Comparison of ENCODE assay signal across 8 mouse cellular contexts in the genomic region with DNA sequence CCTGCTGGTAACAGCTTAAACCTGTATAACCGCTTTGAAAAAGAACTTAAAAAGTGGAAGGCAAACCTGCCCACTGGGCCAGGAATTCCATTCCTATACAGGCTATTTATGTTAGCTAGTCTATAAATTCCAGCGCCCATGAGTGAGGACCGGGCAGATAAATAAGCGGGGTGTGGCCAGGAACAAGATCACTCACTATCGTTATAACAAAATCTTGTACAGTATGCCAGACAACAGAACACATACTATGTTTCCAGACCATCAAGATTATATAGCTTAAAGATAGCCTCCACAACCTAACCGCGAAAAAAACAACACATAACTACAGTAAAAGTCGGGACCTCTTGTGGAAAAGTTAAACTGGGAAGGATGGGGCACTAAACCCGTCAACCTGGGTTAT. TPM values are rescaled to one million over a fixed set of nuclear protein-coding genes. Genes with fewer than 3 reads are reported as not detected.
DNase-seq lines count a peak whose midpoint lies in the region; ATAC-seq lines count a peak whose summit lies in the region.

No protein-coding gene starts in this region.

- peak overlapping the region; percentile 64 for H3K9ac ChIP-seq in lung, embryonic 15.5 days
- peak overlapping the region; percentile 68 for H3K9ac ChIP-seq in embryonic facial prominence, embryonic 11.5 days (replicated peaks; ENCODE audit: low read length)
- H3K9ac ChIP-seq in neural tube, embryonic 15.5 days (replicated peaks): peak overlapping the region; percentile 61

- no peaks in the 10 kb centered on the region for H3K27me3 ChIP-seq in lung, embryonic 15.5 days
- no peaks in the 10 kb centered on the region for H3K27me3 ChIP-seq in embryonic facial prominence, embryonic 11.5 days (ENCODE audit: control insufficient read depth, insufficient read depth, low read length)
- no peaks in the 10 kb centered on the region for H3K27me3 ChIP-seq in limb, embryonic 10.5 days (ENCODE audit: low read depth, poor library complexity, severe bottlenecking)
- no peaks in the 10 kb centered on the region for H3K27me3 ChIP-seq in neural tube, embryonic 15.5 days (replicated peaks)

- H3K36me3 ChIP-seq in lung, embryonic 15.5 days: peaks cover 13% of the 10 kb centered on the region; the same call in 1 of the 2 replicates
- H3K36me3 ChIP-seq in embryonic facial prominence, embryonic 11.5 days (replicated peaks; ENCODE audit: control insufficient read depth, insufficient read depth, low read depth, low read length): peaks cover 4% of the 10 kb centered on the region
- peaks cover 53% of the 10 kb centered on the region for H3K36me3 ChIP-seq in limb, embryonic 10.5 days
- H3K36me3 ChIP-seq in neural tube, embryonic 15.5 days: peaks cover 25% of the 10 kb centered on the region

- H3K9me3 ChIP-seq in lung, embryonic 15.5 days: no peaks in the 10 kb centered on the region
- no peaks in the 10 kb centered on the region for H3K9me3 ChIP-seq in embryonic facial prominence, embryonic 11.5 days (replicated peaks; ENCODE audit: control insufficient read depth, low read length)
- H3K9me3 ChIP-seq in limb, embryonic 10.5 days (replicated peaks): no peaks in the 10 kb centered on the region
- H3K9me3 ChIP-seq in neural tube, embryonic 15.5 days (replicated peaks): no peaks in the 10 kb centered on the region

- H3K4me3 ChIP-seq in lung, embryonic 15.5 days: peak overlapping the region; percentile 72
- H3K4me3 ChIP-seq in embryonic facial prominence, embryonic 11.5 days (ENCODE audit: low read depth, low read length): peak overlapping the region; percentile 75
- peak overlapping the region; percentile 68 for H3K4me3 ChIP-seq in limb, embryonic 10.5 days
- H3K4me3 ChIP-seq in neural tube, embryonic 15.5 days (replicated peaks): peak overlapping the region; percentile 89

- peak overlapping the region; percentile 81 for H3K4me2 ChIP-seq in lung, embryonic 15.5 days
- H3K4me2 ChIP-seq in embryonic facial prominence, embryonic 11.5 days (ENCODE audit: low read depth, low read length): peak overlapping the region; percentile 76
- peak overlapping the region; percentile 78 for H3K4me2 ChIP-seq in neural tube, embryonic 15.5 days

- WGBS in lung, embryonic 15.5 days: 2% methylated on average over 9 of the region's 9 CpGs
- WGBS in embryonic facial prominence, embryonic 11.5 days: 4% methylated on average over 9 of the region's 9 CpGs
- 2% methylated on average over 9 of the region's 9 CpGs for whole genome bisulfite sequencing in limb, embryonic 10.5 days
- WGBS in neural tube, embryonic 15.5 days: 2% methylated on average over 9 of the region's 9 CpGs

- peaks cover 24% of the 10 kb centered on the region for H3K4me1 ChIP-seq in lung, embryonic 15.5 days
- H3K4me1 ChIP-seq in embryonic facial prominence, embryonic 11.5 days (ENCODE audit: control insufficient read depth, insufficient read depth, low read length): no peaks in the 10 kb centered on the region
- H3K4me1 ChIP-seq in limb, embryonic 10.5 days: peaks cover 20% of the 10 kb centered on the region
- H3K4me1 ChIP-seq in neural tube, embryonic 15.5 days: peaks cover 30% of the 10 kb centered on the region

- H3K27ac ChIP-seq in lung, embryonic 15.5 days: peak overlapping the region; percentile 85
- H3K27ac ChIP-seq in embryonic facial prominence, embryonic 11.5 days (replicated peaks; ENCODE audit: low read depth, low read length): no peak overlapping the region; the same call in 1 of the 2 replicates
- H3K27ac ChIP-seq in limb, embryonic 10.5 days: peak overlapping the region; percentile 88
- H3K27ac ChIP-seq in neural tube, embryonic 15.5 days (replicated peaks): peak overlapping the region; percentile 90

- ATAC-seq in lung, embryonic 15.5 days (ENCODE audit: borderline replicate concordance, extremely low read depth, low FRiP score, low TSS enrichment): no peak
- ATAC-seq in embryonic facial prominence, embryonic 11.5 days (replicated peaks; ENCODE audit: insufficient number of reproducible peaks, low FRiP score, low TSS enrichment, low read depth): no peak
- ATAC-seq in neural tube, embryonic 15.5 days (ENCODE audit: low FRiP score): no peak
- no peak for ATAC-seq in cerebellum, adult (ENCODE audit: insufficient number of reproducible peaks, low FRiP score, low TSS enrichment)

- no peak for DNase-seq in lung, postnatal 10 days
- DNase-seq in embryonic facial prominence, embryonic 11.5 days (ENCODE audit: low spot score): peak; percentile 4
- DNase-seq in limb, embryonic 10.5 days (ENCODE audit: low spot score): no peak
- DNase-seq in spleen, adult 12 weeks (ENCODE audit: low spot score): no peak
- no peak for DNase-seq in frontal cortex, postnatal 14 days (ENCODE audit: low spot score in 2 of 2)

RNA-seq across cellular contexts. Expression of gene Aimp2, which starts 0.7 kb away (rescaled TPM):
- 95.5 and 103 TPM in 2 replicates for polyA plus RNA-seq in lung, embryonic 15.5 days (2015; fragmentation: Nextera tagmentation; extraction: Ambion mirVana)
- 105 and 111 TPM in 2 replicates for polyA plus RNA-seq in embryonic facial prominence, embryonic 11.5 days (2014; fragmentation: Nextera tagmentation; extraction: Ambion mirVana)
- polyA plus RNA-seq in limb, embryonic 10.5 days (2016; fragmentation: Nextera tagmentation; extraction: Ambion mirVana): 128 and 149 TPM in 2 replicates
- polyA plus RNA-seq in neural tube, embryonic 15.5 days (2015; fragmentation: Nextera tagmentation; extraction: Ambion mirVana): 96.3 and 101 TPM in 2 replicates

RNA-seq across cellular contexts. Expression of gene Pms2, which starts 0.8 kb away (rescaled TPM):
- polyA plus RNA-seq in lung, embryonic 15.5 days (2015; fragmentation: Nextera tagmentation; extraction: Ambion mirVana): 27.8 and 31.2 TPM in 2 replicates
- 34.3 and 40.0 TPM in 2 replicates for polyA plus RNA-seq in embryonic facial prominence, embryonic 11.5 days (2014; fragmentation: Nextera tagmentation; extraction: Ambion mirVana)
- polyA plus RNA-seq in limb, embryonic 10.5 days (2016; fragmentation: Nextera tagmentation; extraction: Ambion mirVana): 36.7 and 45.7 TPM in 2 replicates
- polyA plus RNA-seq in neural tube, embryonic 15.5 days (2015; fragmentation: Nextera tagmentation; extraction: Ambion mirVana): 29.8 and 30.9 TPM in 2 replicates

RNA-seq across cellular contexts. Expression of gene Ankrd61, which starts 11.4 kb away (rescaled TPM):
- 0.24 and 0.35 TPM in 2 replicates for polyA plus RNA-seq in lung, embryonic 15.5 days (2015; fragmentation: Nextera tagmentation; extraction: Ambion mirVana)
- polyA plus RNA-seq in embryonic facial prominence, embryonic 11.5 days (2014; fragmentation: Nextera tagmentation; extraction: Ambion mirVana): 0.22 TPM in 1 of 2 replicates, not detected in the other
- polyA plus RNA-seq in limb, embryonic 10.5 days (2016; fragmentation: Nextera tagmentation; extraction: Ambion mirVana): 0.11 and 0.35 TPM in 2 replicates
- 0.40 and 0.59 TPM in 2 replicates for polyA plus RNA-seq in neural tube, embryonic 15.5 days (2015; fragmentation: Nextera tagmentation; extraction: Ambion mirVana)

RNA-seq across cellular contexts. Expression of gene Gm42421, which starts 19.0 kb away (rescaled TPM):
- 0.65 and 0.72 TPM in 2 replicates for polyA plus RNA-seq in lung, embryonic 15.5 days (2015; fragmentation: Nextera tagmentation; extraction: Ambion mirVana)
- 0.53 and 0.81 TPM in 2 replicates for polyA plus RNA-seq in embryonic facial prominence, embryonic 11.5 days (2014; fragmentation: Nextera tagmentation; extraction: Ambion mirVana)
- 0.40 and 0.83 TPM in 2 replicates for polyA plus RNA-seq in limb, embryonic 10.5 days (2016; fragmentation: Nextera tagmentation; extraction: Ambion mirVana)
- 3.1 and 3.3 TPM in 2 replicates for polyA plus RNA-seq in neural tube, embryonic 15.5 days (2015; fragmentation: Nextera tagmentation; extraction: Ambion mirVana)

RNA-seq across cellular contexts. Expression of gene Rsph10b, which starts 23.9 kb away (rescaled TPM):
- polyA plus RNA-seq in lung, embryonic 15.5 days (2015; fragmentation: Nextera tagmentation; extraction: Ambion mirVana): 0.89 and 0.95 TPM in 2 replicates
- polyA plus RNA-seq in embryonic facial prominence, embryonic 11.5 days (2014; fragmentation: Nextera tagmentation; extraction: Ambion mirVana): 0.42 and 1.2 TPM in 2 replicates
- polyA plus RNA-seq in limb, embryonic 10.5 days (2016; fragmentation: Nextera tagmentation; extraction: Ambion mirVana): 0.41 and 1.1 TPM in 2 replicates
- 3.3 and 5.7 TPM in 2 replicates for polyA plus RNA-seq in neural tube, embryonic 15.5 days (2015; fragmentation: Nextera tagmentation; extraction: Ambion mirVana)
